Mouse (Mus musculus) retina, postnatal 1 day (tissue): ENCODE measurements around the gene Tnni3k.
A peak's percentile ranks its signal among the peaks of the same experiment; 100 is the strongest.

Experiments used
- DNase-seq: peaks from one replicate; pipeline ENCODE4 v3.0.0-alpha.2; 2012

Tnni3k gene

GRCm38 (mm10) chr3:154824713-154825112, 230.5 kb downstream of the Tnni3k start:
- no peak for DNase-seq

- DNase-seq, result peak; percentile 79
These were observed 235.5 kb downstream of the Tnni3k start for GRCm38 (mm10) chr3:154819684-154820083.

- peak; percentile 84 for DNase-seq
These were observed 237.5 kb downstream of the Tnni3k start for GRCm38 (mm10) chr3:154817732-154818131.

- DNase-seq, result peak; percentile 89
These were observed 238.2 kb downstream of the Tnni3k start for GRCm38 (mm10) chr3:154816801-154817625.

GRCm38 (mm10) chr3:154816231-154816630, 239.0 kb downstream of the Tnni3k start:
- no peak for DNase-seq

GRCm38 (mm10) chr3:154815606-154816005, 239.6 kb downstream of the Tnni3k start:
- DNase-seq, result no peak

GRCm38 (mm10) chr3:154812893-154813292, 242.3 kb downstream of the Tnni3k start:
- DNase-seq, result no peak

GRCm38 (mm10) chr3:154811833-154812232, 243.4 kb downstream of the Tnni3k start:
- no peak for DNase-seq

- DNase-seq, result peak; percentile 20
These were observed 243.9 kb downstream of the Tnni3k start for GRCm38 (mm10) chr3:154811281-154811680.

GRCm38 (mm10) chr3:154810273-154810870, 244.8 kb downstream of the Tnni3k start:
- no peak for DNase-seq

GRCm38 (mm10) chr3:154806626-154807025, 248.6 kb downstream of the Tnni3k start:
- DNase-seq, result peak; percentile 81

- DNase-seq, result no peak
These were observed 254.2 kb downstream of the Tnni3k start for GRCm38 (mm10) chr3:154800888-154801429.

- DNase-seq, result no peak
These were observed 254.8 kb downstream of the Tnni3k start for GRCm38 (mm10) chr3:154800454-154800853.

- DNase-seq, result no peak
These were observed 256.4 kb downstream of the Tnni3k start for GRCm38 (mm10) chr3:154798806-154799205.

- DNase-seq, result no peak
These were observed 261.6 kb downstream of the Tnni3k start for GRCm38 (mm10) chr3:154793571-154793970.

- DNase-seq, result no peak
These were observed 267.6 kb downstream of the Tnni3k start for GRCm38 (mm10) chr3:154787611-154788010.

GRCm38 (mm10) chr3:154786354-154786753, 268.9 kb downstream of the Tnni3k start:
- DNase-seq, result no peak

- peak; percentile 54 for DNase-seq
These were observed 276.2 kb downstream of the Tnni3k start for GRCm38 (mm10) chr3:154778836-154779595.

GRCm38 (mm10) chr3:154771651-154772050, 283.6 kb downstream of the Tnni3k start:
- no peak for DNase-seq

GRCm38 (mm10) chr3:154766321-154766720, 288.9 kb downstream of the Tnni3k start:
- DNase-seq, result no peak

GRCm38 (mm10) chr3:154764115-154764514, 291.1 kb downstream of the Tnni3k start:
- DNase-seq, result no peak

GRCm38 (mm10) chr3:154763374-154763773, 291.8 kb downstream of the Tnni3k start:
- no peak for DNase-seq

- no peak for DNase-seq
These were observed 294.1 kb downstream of the Tnni3k start for GRCm38 (mm10) chr3:154761108-154761507.
